Mouse (Mus musculus): ENCODE measurements around the gene Clip2. TPM values are rescaled to one million over a fixed set of nuclear protein-coding genes. Genes with fewer than 3 reads are reported as not detected.

Gene Clip2
- polyA plus RNA-seq, 1 experiment from 2014 or later = 4.7 TPM

GRCm38 (mm10) chr5:134523728-134524127 is 28.5 kb downstream of the Clip2 start:
- Histone ChIP-seq H3K9ac (ENCODE audit: low read length) (no peak overlapping the region), H3K27me3 (replicated peaks; ENCODE audit: control insufficient read depth, insufficient read depth, low read length) (no peaks in the 10 kb centered on the region), H3K9me3 (ENCODE audit: control insufficient read depth, low read length) (no peaks in the 10 kb centered on the region), H3K36me3 (ENCODE audit: control insufficient read depth, insufficient read depth, low read length) (peaks cover 31% of the 10 kb centered on the region), H3K4me2 (ENCODE audit: low read length) (no peak overlapping the region), H3K27ac (ENCODE audit: low read depth) (no peak overlapping the region), H3K4me3 (ENCODE audit: low read depth, low read length) (no peak overlapping the region), H3K4me1 (replicated peaks; ENCODE audit: control insufficient read depth, insufficient read depth, low read length) (no peaks in the 10 kb centered on the region)
- ATAC-seq (replicated peaks; ENCODE audit: low FRiP score, low TSS enrichment, low read depth) = no peak
- no peak for DNase-seq (ENCODE audit: low spot score)
- 84% methylated on average over 5 of the region's 5 CpGs for WGBS

GRCm38 (mm10) chr5:134522524-134522923 is 29.7 kb downstream of the Clip2 start:
- no peak overlapping the region for H3K27ac ChIP-seq (ENCODE audit: low read depth)
- H3K4me3 ChIP-seq (ENCODE audit: low read depth, low read length) = no peak overlapping the region
- no peak overlapping the region for H3K4me2 ChIP-seq (ENCODE audit: low read length)
- peaks cover 36% of the 10 kb centered on the region for H3K36me3 ChIP-seq (ENCODE audit: control insufficient read depth, insufficient read depth, low read length)
- H3K4me1 ChIP-seq (replicated peaks; ENCODE audit: control insufficient read depth, insufficient read depth, low read length) = no peaks in the 10 kb centered on the region
- no peaks in the 10 kb centered on the region for H3K9me3 ChIP-seq (ENCODE audit: control insufficient read depth, low read length)
- no peak overlapping the region for H3K9ac ChIP-seq (ENCODE audit: low read length)
- ATAC-seq (replicated peaks; ENCODE audit: low FRiP score, low TSS enrichment, low read depth) = no peak
- H3K27me3 ChIP-seq (replicated peaks; ENCODE audit: control insufficient read depth, insufficient read depth, low read length) = no peaks in the 10 kb centered on the region
- 89% methylated on average over 26 of the region's 26 CpGs for WGBS
- no peak for DNase-seq (ENCODE audit: low spot score)

- Histone ChIP-seq H3K27ac (ENCODE audit: low read depth) (no peak overlapping the region), H3K9ac (ENCODE audit: low read length) (no peak overlapping the region), H3K4me3 (ENCODE audit: low read depth, low read length) (no peak overlapping the region), H3K9me3 (ENCODE audit: control insufficient read depth, low read length) (no peaks in the 10 kb centered on the region), H3K4me2 (ENCODE audit: low read length) (no peak overlapping the region), H3K4me1 (replicated peaks; ENCODE audit: control insufficient read depth, insufficient read depth, low read length) (no peaks in the 10 kb centered on the region), H3K36me3 (ENCODE audit: control insufficient read depth, insufficient read depth, low read length) (peaks cover 43% of the 10 kb centered on the region), H3K27me3 (replicated peaks; ENCODE audit: control insufficient read depth, insufficient read depth, low read length) (no peaks in the 10 kb centered on the region)
- 89% methylated on average over 7 of the region's 7 CpGs for WGBS
- DNase-seq (ENCODE audit: low spot score) = no peak
- no peak for ATAC-seq (replicated peaks; ENCODE audit: low FRiP score, low TSS enrichment, low read depth)
Measured at GRCm38 (mm10) chr5:134521806-134522205, 30.4 kb downstream of the Clip2 start.

DNA sequence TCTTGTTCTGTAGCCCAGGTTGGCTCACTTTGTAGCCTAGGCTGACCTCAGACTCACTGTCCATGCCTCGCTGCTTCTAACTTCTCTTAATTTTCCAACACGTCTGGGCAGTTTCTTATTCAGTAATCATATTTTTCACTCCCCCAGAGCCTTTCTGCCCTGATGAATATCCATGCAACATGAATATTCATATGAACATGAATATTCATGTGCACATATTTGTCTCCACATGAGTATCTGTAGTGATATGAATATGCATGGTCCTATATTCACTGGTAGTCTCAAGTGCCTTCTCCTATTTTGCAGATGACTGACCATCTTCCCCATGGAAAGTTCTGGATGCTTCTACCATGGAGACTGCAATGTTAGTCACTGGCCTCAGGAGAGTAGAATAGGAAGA is 31.1 kb downstream of the Clip2 start:
- no peaks in the 10 kb centered on the region for H3K9me3 ChIP-seq (ENCODE audit: control insufficient read depth, low read length)
- H3K4me3 ChIP-seq (ENCODE audit: low read depth, low read length) = no peak overlapping the region
- H3K9ac ChIP-seq (ENCODE audit: low read length) = no peak overlapping the region
- DNase-seq (ENCODE audit: low spot score) (no peak), ATAC-seq (replicated peaks; ENCODE audit: low FRiP score, low TSS enrichment, low read depth) (no peak)
- no peaks in the 10 kb centered on the region for H3K4me1 ChIP-seq (replicated peaks; ENCODE audit: control insufficient read depth, insufficient read depth, low read length)
- no peaks in the 10 kb centered on the region for H3K27me3 ChIP-seq (replicated peaks; ENCODE audit: control insufficient read depth, insufficient read depth, low read length)
- no peak overlapping the region for H3K27ac ChIP-seq (ENCODE audit: low read depth)
- 92% methylated on average over 2 of the region's 2 CpGs for WGBS
- H3K4me2 ChIP-seq (ENCODE audit: low read length) = no peak overlapping the region
- peaks cover 50% of the 10 kb centered on the region for H3K36me3 ChIP-seq (ENCODE audit: control insufficient read depth, insufficient read depth, low read length)

GRCm38 (mm10) chr5:134520120-134520519 is 32.1 kb downstream of the Clip2 start:
- no peak for DNase-seq (ENCODE audit: low spot score)

GRCm38 (mm10) chr5:134519471-134519870 is 32.8 kb downstream of the Clip2 start:
- H3K9me3 ChIP-seq (ENCODE audit: control insufficient read depth, low read length) = no peaks in the 10 kb centered on the region
- ATAC-seq (replicated peaks; ENCODE audit: low FRiP score, low TSS enrichment, low read depth) = no peak
- H3K9ac ChIP-seq (ENCODE audit: low read length) = no peak overlapping the region
- H3K27me3 ChIP-seq (replicated peaks; ENCODE audit: control insufficient read depth, insufficient read depth, low read length) = no peaks in the 10 kb centered on the region
- H3K4me2 ChIP-seq (ENCODE audit: low read length) = no peak overlapping the region
- H3K4me3 ChIP-seq (ENCODE audit: low read depth, low read length) = no peak overlapping the region
- peaks cover 66% of the 10 kb centered on the region for H3K36me3 ChIP-seq (ENCODE audit: control insufficient read depth, insufficient read depth, low read length)
- H3K27ac ChIP-seq (ENCODE audit: low read depth) = no peak overlapping the region
- WGBS = 93% methylated on average over 5 of the region's 5 CpGs
- no peaks in the 10 kb centered on the region for H3K4me1 ChIP-seq (replicated peaks; ENCODE audit: control insufficient read depth, insufficient read depth, low read length)
- no peak for DNase-seq (ENCODE audit: low spot score)

More at GRCm38 (mm10) chr5:134520120-134520519, 32.1 kb downstream of the Clip2 start:
- 96% methylated on average over 4 of the region's 4 CpGs for WGBS
- Histone ChIP-seq H3K9ac (ENCODE audit: low read length) (no peak overlapping the region), H3K27me3 (replicated peaks; ENCODE audit: control insufficient read depth, insufficient read depth, low read length) (no peaks in the 10 kb centered on the region), H3K4me2 (ENCODE audit: low read length) (no peak overlapping the region), H3K4me1 (replicated peaks; ENCODE audit: control insufficient read depth, insufficient read depth, low read length) (no peaks in the 10 kb centered on the region), H3K9me3 (ENCODE audit: control insufficient read depth, low read length) (no peaks in the 10 kb centered on the region), H3K4me3 (ENCODE audit: low read depth, low read length) (no peak overlapping the region), H3K27ac (ENCODE audit: low read depth) (no peak overlapping the region), H3K36me3 (ENCODE audit: control insufficient read depth, insufficient read depth, low read length) (peaks cover 60% of the 10 kb centered on the region)
- no peak for ATAC-seq (replicated peaks; ENCODE audit: low FRiP score, low TSS enrichment, low read depth)

DNA sequence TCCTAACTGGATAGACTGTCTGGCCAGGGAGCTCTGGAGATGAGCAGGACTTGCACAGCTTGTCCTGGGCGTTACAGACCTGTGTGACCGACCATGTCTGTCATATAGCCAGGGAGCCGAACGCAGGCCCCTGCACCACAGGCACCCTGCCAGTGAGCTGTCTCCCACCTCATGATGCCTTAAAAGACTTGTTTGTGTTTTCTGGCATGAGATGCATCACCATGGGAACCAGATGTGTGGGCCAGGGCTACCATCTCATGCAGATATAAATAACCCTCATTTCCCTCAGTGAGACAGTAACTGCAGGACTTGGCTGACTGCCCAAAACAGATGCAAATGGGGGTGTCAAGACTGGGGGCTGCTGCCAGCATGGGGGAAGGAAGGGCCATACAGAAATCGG is 40.1 kb downstream of the Clip2 start:
- no peak overlapping the region for H3K27ac ChIP-seq (ENCODE audit: low read depth)
- whole genome bisulfite sequencing = 80% methylated on average over 5 of the region's 5 CpGs
- H3K36me3 ChIP-seq (ENCODE audit: control insufficient read depth, insufficient read depth, low read length) = peaks cover 74% of the 10 kb centered on the region
- ATAC-seq (replicated peaks; ENCODE audit: low FRiP score, low TSS enrichment, low read depth) (no peak), DNase-seq (ENCODE audit: low spot score) (no peak)
- no peaks in the 10 kb centered on the region for H3K9me3 ChIP-seq (ENCODE audit: control insufficient read depth, low read length)
- H3K9ac ChIP-seq (ENCODE audit: low read length) = no peak overlapping the region
- no peak overlapping the region for H3K4me3 ChIP-seq (ENCODE audit: low read depth, low read length)
- no peak overlapping the region for H3K4me2 ChIP-seq (ENCODE audit: low read length)
- H3K4me1 ChIP-seq (replicated peaks; ENCODE audit: control insufficient read depth, insufficient read depth, low read length) = no peaks in the 10 kb centered on the region
- no peaks in the 10 kb centered on the region for H3K27me3 ChIP-seq (replicated peaks; ENCODE audit: control insufficient read depth, insufficient read depth, low read length)

DNA sequence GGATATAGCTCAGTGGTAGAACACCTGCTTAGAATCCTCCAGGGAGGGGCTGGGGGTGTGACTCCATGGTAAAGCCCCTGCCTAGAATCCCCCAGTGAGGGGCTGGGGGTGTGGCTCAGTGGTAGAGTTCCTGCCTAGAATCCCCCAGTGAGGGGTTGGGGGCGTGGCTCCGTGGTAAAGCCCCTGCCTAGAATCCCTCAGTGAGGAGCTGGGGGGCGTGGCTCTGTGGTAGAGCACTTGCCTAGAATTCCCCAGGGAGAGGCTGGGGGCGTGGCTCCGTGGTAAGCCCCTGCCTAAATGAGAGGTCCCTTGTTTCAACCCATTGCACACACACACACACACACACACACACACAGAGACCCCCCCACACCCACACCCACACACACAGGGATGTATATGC is 42.0 kb downstream of the Clip2 start:
- H3K4me2 ChIP-seq (ENCODE audit: low read length) = no peak overlapping the region
- no peak overlapping the region for H3K27ac ChIP-seq (ENCODE audit: low read depth)
- H3K9me3 ChIP-seq (ENCODE audit: control insufficient read depth, low read length) = no peaks in the 10 kb centered on the region
- WGBS = 90% methylated on average over 5 of the region's 5 CpGs
- DNase-seq (ENCODE audit: low spot score) (no peak), ATAC-seq (replicated peaks; ENCODE audit: low FRiP score, low TSS enrichment, low read depth) (no peak)
- H3K4me1 ChIP-seq (replicated peaks; ENCODE audit: control insufficient read depth, insufficient read depth, low read length) = no peaks in the 10 kb centered on the region
- H3K4me3 ChIP-seq (ENCODE audit: low read depth, low read length) = no peak overlapping the region
- H3K9ac ChIP-seq (ENCODE audit: low read length) = no peak overlapping the region
- peaks cover 56% of the 10 kb centered on the region for H3K36me3 ChIP-seq (ENCODE audit: control insufficient read depth, insufficient read depth, low read length)
- H3K27me3 ChIP-seq (replicated peaks; ENCODE audit: control insufficient read depth, insufficient read depth, low read length) = no peaks in the 10 kb centered on the region

DNA sequence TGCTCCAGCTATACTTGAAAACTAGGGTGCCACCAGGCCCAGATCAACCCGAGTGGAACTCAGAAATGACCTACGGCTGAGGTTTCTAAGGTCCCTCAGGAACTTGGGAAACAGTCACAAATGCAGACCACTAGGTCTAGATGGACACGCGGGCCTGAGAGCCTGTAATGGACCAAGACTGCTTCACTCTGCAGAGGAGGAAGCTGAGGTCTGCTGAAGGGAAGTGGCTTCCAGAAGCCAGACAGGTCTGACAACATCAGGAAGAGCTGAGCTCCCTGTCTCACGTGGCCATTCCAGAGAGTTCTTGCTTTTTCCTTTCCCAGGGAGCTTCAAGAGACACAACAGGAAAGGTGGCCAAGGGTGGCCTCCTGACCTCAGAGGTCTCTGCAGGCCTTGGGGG is 43.3 kb downstream of the Clip2 start:
- ATAC-seq (replicated peaks; ENCODE audit: low FRiP score, low TSS enrichment, low read depth) (no peak), DNase-seq (ENCODE audit: low spot score) (no peak)
- Histone ChIP-seq H3K4me2 (ENCODE audit: low read length) (no peak overlapping the region), H3K9me3 (ENCODE audit: control insufficient read depth, low read length) (no peaks in the 10 kb centered on the region), H3K4me1 (replicated peaks; ENCODE audit: control insufficient read depth, insufficient read depth, low read length) (no peaks in the 10 kb centered on the region), H3K27me3 (replicated peaks; ENCODE audit: control insufficient read depth, insufficient read depth, low read length) (no peaks in the 10 kb centered on the region), H3K36me3 (ENCODE audit: control insufficient read depth, insufficient read depth, low read length) (peaks cover 43% of the 10 kb centered on the region), H3K27ac (ENCODE audit: low read depth) (no peak overlapping the region), H3K4me3 (ENCODE audit: low read depth, low read length) (no peak overlapping the region), H3K9ac (ENCODE audit: low read length) (no peak overlapping the region)
- WGBS = 91% methylated on average over 5 of the region's 5 CpGs

Data from intestine, embryonic 14.5 days (tissue).